Mouse (Mus musculus): ENCODE measurements around the gene 2610318N02Rik.
A peak's percentile ranks its signal among the peaks of the same experiment; 100 is the strongest.

The 2610318N02Rik gene

DNA sequence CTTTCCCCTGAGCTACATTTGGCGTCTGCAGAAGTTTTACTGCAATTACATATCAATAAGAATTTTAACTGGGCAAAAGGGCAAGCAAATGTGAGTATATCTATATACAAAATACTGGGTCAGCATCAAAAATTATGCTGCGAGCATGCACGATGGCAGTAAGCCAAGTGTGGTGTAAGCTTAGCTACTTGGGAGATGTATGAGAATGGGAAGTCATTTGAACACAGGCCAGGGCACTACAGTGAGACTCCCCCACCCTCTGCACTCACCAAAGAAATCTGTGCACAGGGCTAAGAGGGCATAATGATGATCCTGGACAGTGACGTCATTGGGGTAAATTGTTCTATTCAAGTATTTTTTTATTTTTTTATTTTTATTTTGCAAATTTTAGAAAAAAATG, 20.4 kb downstream of the 2610318N02Rik start:
- DNase-seq: no peak

DNA sequence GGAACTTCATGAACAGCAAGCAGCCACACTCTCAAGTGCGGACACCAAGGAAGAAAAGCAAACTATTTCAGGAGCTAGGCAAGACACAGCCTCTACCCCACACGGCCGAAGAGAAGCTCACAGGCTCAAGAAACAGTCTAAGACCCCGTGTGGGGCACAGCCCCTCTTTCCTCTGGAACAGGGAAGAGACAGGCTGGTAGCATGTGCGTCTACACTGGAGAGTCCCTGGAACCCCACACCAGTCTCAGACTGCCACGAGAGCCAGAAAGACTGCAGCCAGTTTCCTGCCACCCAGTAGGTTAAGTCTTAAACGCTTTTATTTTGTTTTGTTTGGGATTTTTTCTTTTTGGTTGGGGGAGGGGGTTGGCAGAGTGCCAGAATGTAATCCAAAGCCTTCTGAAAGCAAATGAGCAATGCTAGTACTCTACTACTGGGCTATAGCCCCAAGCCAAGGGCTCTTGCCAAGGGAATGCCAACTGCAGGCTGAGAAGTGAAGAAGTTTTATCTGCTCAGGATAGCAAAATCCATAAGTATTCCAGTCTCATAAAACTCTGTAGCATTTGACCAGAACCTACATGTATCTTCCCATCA, 22.2 kb downstream of the 2610318N02Rik start:
- no peak for DNase-seq

GRCm38 (mm10) chr16:17096938-17097337, 28.0 kb downstream of the 2610318N02Rik start:
- no peak for DNase-seq

GRCm38 (mm10) chr16:17088346-17088745, 36.6 kb downstream of the 2610318N02Rik start:
- no peak for DNase-seq

DNA sequence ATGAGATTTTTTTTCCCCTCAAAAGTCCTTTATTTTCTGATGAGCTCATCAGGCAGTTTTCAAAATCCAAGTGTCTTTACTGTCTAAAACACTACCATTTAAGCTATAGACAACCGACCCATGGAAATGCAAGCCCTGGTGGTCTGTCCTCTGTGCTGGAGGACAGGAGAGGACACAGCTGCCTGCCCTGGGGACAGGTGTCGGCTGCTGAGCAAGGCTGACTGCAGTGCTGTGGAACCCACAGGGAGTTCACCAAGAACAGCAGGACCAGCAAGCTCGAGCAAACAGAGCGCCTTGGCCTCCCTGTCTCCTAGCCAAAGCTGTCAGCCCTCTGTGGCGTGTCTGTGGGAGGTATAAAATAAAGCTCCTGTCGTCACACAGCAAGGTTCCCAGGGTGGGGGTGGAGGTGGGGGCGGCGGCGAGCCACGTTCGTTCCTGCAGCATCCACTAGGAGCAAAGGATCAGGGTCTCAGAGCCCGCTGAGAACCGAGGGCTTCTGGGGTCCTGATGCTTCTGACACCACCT, 38.2 kb downstream of the 2610318N02Rik start:
- no peak for DNase-seq

DNA sequence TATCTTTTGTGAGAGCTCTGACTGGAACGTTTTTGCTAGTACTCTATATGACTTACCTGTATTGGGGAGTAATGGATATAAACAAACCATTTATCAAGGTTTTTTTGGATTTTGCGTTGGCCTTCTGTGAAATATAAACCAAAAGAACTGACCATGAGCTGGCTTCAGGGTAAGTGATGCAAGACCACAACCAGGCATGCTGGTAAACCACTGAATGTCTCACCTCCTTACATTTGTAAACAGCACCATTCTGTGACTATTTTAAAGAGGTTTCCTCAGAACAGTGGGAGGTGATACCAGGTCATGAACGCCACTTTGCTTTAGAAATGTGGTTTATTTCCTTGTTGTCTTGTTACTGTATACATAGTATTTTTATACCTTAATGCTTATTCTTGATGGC, 38.7 kb downstream of the 2610318N02Rik start:
- no peak for DNase-seq

DNA sequence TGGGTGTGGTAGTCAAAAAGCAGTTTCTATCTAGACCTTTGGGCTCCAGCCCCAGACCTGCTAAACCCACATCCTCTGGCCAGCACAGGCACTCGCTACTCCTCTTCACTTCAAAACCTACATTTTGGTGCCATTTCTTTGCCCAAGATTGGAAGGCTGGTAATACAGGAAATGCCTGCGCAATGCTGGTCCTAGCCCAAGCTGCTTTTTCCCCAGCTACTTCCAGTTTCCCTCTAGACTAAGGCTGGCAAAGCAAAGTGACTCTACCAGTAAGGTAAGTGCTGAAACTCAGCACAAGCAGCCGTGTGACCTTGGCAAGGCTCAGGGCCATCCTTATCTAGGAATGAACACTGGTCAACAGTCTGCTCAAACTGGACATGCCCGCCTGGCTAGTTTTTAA, 39.3 kb downstream of the 2610318N02Rik start:
- DNase-seq: no peak

DNA sequence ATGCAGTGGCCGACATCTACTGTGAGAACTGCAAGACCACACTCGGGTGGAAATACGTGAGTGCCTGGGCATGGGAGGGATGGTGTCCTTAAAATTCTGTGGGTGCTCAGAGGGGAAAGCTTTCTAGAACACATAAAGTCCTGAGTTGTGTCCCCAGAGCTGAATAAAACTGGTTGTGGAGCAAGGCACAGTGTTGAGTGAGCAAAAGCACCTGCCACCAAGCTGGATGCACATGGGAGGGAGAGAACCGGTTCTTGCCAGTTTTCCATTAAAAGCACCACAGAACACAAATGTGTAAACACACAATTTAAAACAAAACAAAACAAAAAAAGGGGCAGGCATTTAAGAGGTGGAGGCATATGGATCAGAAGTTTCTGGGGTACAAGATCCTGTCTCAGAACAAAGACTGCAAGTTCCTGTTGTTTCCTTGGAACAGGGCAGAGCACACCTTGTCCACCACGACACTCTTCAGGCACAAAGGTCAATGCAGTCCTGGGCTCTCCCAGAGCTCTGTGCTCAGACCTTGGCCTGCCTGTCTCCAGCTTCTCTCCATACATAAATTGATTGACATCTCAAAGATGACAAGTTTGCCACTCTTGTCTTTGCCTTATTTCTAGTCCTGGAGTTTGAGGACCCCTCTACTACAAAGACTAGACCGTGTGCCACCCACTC, 42.7 kb downstream of the 2610318N02Rik start:
- no peak for DNase-seq

GRCm38 (mm10) chr16:17078101-17078500, 46.9 kb downstream of the 2610318N02Rik start:
- DNase-seq: no peak

GRCm38 (mm10) chr16:17076869-17077268, 48.1 kb downstream of the 2610318N02Rik start:
- no peak for DNase-seq

DNA sequence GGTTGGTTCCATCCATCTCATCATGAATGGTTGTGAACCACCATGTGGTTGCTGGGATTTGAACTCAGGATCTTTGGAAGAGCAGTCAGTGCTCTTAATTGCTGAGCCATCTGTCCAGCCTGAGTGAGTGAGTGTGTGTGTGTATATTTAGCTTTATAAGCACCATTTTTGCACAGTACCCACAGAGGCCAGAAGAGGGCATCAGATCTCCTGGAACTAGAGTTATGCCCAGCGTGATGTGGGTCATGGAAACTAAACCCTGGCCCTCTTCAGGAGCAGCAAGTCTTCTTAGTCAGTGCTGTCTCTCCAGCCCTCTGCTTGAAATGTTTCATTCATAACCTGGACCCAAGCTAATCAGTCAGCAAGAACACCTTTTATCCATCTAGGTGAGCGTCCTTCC, 48.7 kb downstream of the 2610318N02Rik start:
- DNase-seq: no peak

- no peak for DNase-seq
Observed at GRCm38 (mm10) chr16:17073000-17073399, 52.0 kb downstream of the 2610318N02Rik start.

DNA sequence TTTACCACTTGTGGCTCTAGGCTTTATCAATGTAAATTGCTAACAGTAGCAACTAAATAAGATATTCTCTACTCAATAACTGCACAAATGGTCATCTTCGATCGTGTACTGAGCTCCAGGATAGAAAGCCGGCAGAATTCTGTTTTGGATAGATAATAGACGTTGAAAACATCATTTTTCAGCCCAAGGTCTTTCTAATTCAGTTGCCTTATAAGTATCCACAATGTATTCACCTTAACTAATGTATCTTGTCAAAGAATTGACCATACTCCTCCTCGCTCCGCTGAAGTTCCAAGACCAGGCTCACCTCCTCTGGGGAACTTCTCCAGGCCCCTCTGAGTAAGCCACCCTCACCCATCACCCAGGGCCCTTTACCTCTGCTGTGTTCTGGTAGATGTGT, 54.3 kb downstream of the 2610318N02Rik start:
- DNase-seq: no peak

DNA sequence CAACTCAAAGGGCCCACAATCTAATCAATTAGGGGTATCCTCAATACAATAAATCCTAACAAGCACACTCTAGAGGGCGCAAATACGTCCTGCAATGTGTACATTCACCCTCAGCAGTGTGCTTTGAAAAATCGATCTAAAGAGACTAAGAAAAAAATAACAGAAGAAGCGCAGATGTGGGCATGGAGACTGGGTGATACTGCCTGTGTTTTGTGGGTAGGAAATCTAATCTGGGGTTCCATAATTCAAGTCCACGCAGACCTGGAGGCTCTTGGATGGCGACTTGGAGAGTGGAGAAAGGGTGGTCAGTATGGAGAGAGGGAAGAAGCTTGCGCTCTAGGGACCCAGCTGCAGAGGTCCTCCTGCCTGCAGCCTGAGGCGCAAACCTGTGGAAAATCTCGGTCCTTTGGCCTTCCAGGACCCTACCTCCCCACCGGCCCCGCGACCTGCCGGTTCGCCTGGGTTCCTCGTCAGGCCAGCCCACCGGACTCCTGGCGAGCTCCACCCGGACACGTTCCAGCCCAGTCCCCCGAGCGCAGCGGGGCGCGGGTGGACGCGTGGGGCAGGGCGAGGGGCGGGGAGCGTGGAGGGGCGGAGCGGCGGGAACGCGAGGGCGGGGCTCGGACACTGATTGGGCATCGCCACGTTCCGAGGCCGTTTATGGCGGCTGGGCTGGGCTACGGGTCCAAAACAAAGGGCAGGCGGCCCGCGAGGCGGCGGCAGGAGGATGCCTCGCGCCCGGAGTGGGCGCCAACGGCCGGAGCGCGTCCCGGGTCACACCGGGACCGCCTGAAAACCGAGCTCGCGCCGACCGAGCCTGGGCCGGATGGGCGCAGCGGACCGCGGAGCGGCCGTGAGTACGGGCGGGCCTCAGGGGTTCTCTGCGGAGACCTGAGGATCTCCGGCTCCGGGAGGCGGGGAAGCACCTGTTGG, 55.2 kb downstream of the 2610318N02Rik start, which contains the start of gene Ypel1:
Ypel1 (plus strand) TSS at position 186 of the 933 bp plus-strand sequence.
- DNase-seq: peak; percentile 81

GRCm38 (mm10) chr16:17067552-17067951, 57.4 kb downstream of the 2610318N02Rik start:
- DNase-seq: no peak
